Mouse (Mus musculus): ENCODE data around the gene Ott. TPM values are rescaled to one million over a fixed set of nuclear protein-coding genes. Genes with fewer than 3 reads are reported as not detected.
"Not testable (repeated sequence)": the region's sequence is repeated elsewhere in the genome, so short reads cannot be mapped to it uniquely, and the experiment has no call there.

Gene Ott
- polyA plus RNA-seq (2014; fragmentation: Nextera tagmentation; extraction: Ambion mirVana): not detected in 2 replicates

DNA sequence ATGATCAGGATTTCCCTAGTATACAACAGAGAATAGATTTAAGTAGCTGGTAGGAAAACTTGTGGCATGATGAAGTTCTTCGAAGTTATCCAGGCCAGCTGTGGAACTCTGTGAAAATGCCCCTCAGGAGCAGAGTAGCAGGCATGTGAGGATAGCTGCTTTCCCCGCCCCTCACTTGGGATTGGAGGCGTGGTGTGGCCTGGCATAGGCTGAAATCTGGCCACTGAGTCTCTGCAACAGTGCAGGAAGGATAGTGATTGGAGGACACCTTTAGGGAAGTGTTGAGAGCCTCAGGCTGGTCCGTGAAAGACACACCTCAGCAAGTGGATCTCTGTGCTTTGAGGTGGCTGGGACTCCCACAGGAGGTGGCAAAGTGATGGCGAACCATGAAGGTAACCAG is at the start of gene Ott:
Ott (plus strand) TSS at position 301 of the 400 bp plus-strand sequence.
- no CpG with 5 or more reads among the region's 5 CpGs for WGBS
- not testable (repeated sequence) for H3K4me1 ChIP-seq (replicated peaks; ENCODE audit: control insufficient read depth, insufficient read depth, low read length); H3K4me2 ChIP-seq (replicated peaks)

More for the DNA sequence above, at the start of gene Ott:
- not testable (repeated sequence) for H3K27ac ChIP-seq; ATAC-seq (ENCODE audit: low FRiP score); H3K9ac ChIP-seq; H3K4me3 ChIP-seq (replicated peaks; ENCODE audit: low read length); DNase-seq (ENCODE audit: low spot score); H3K9me3 ChIP-seq (ENCODE audit: control insufficient read depth, low read length); H3K36me3 ChIP-seq (replicated peaks; ENCODE audit: control insufficient read depth, insufficient read depth); H3K27me3 ChIP-seq (ENCODE audit: control insufficient read depth, insufficient read depth, low read length)

Other genes starting within 250 kb of the Ott start
- not detected in 2 replicates for gene Luzp4, start 216.6 kb upstream of the Ott start, polyA plus RNA-seq (2014; fragmentation: Nextera tagmentation; extraction: Ambion mirVana)
- not detected in 2 replicates for gene Gm15093, start 198.1 kb downstream of the Ott start, polyA plus RNA-seq (2014; fragmentation: Nextera tagmentation; extraction: Ambion mirVana)

All from hindbrain, embryonic 14.5 days (tissue).